Mouse (Mus musculus) stomach, postnatal 0 days (tissue): ENCODE measurements around the gene Tal1. TPM values are rescaled to one million over a fixed set of nuclear protein-coding genes. Genes with fewer than 3 reads are reported as not detected.
A peak's percentile ranks its signal among the peaks of the same experiment; 100 is the strongest.

ENCODE experiments used
- ATAC-seq: fragments of 200-750 bp; cut with Nextera tagmentation; 2 replicates; pipeline ENCODE4 v1.8.0; 2017; ENCODE audit not compliant: low FRiP score, low TSS enrichment
- DNase-seq: peaks from one replicate; pipeline ENCODE4 v3.0.0-alpha.2; 2016; ENCODE audit warnings: low spot score
- H3K27ac ChIP-seq: fragments of 300-500 bp; sonication (generic); replicated peaks from 2 replicates; pipeline ENCODE4 v1.5.1; 2014; ENCODE audit warnings: mild to moderate bottlenecking, control low read depth
- H3K27me3 ChIP-seq: fragments of 300-500 bp; sonication (generic); 2 replicates; pipeline ENCODE4 v1.6.1; 2014; ENCODE audit warnings: low read length; ENCODE audit not compliant: control insufficient read depth, insufficient read depth
- H3K36me3 ChIP-seq: fragments of 300-500 bp; sonication (generic); 2 replicates; pipeline ENCODE4 v1.6.1; 2014; ENCODE audit warnings: low read length, mixed read lengths; ENCODE audit not compliant: control insufficient read depth, insufficient read depth
- H3K4me1 ChIP-seq: fragments of 300-500 bp; sonication (generic); replicated peaks from 2 replicates; pipeline ENCODE4 v1.6.1; 2014; ENCODE audit warnings: antibody characterized with exemption; ENCODE audit not compliant: control insufficient read depth, insufficient read depth
- H3K4me2 ChIP-seq: fragments of 300-500 bp; sonication (generic); replicated peaks from 2 replicates; pipeline ENCODE4 v1.6.1; 2014; ENCODE audit warnings: low read depth, mild to moderate bottlenecking, control low read depth, moderate library complexity
- H3K4me3 ChIP-seq: fragments of 300-500 bp; sonication (generic); 2 replicates; pipeline ENCODE4 v1.5.1; 2014; ENCODE audit warnings: low read depth, low read length, control low read depth
- H3K9ac ChIP-seq: fragments of 300-500 bp; sonication (generic); 2 replicates; pipeline ENCODE4 v1.6.1; 2014; ENCODE audit warnings: mild to moderate bottlenecking, low read length, control low read depth, mixed read lengths
- H3K9me3 ChIP-seq: fragments of 300-500 bp; sonication (generic); 2 replicates; pipeline ENCODE4 v1.6.1; 2016; ENCODE audit warnings: low read length; ENCODE audit not compliant: control insufficient read depth
- CTCF ChIP-seq: IDR thresholded peaks from 2 replicates; pipeline ENCODE4 v1.5.1; 2016; ENCODE audit warnings: antibody characterized with exemption, low read depth, mild to moderate bottlenecking, moderate library complexity
- EP300 ChIP-seq: optimal IDR thresholded peaks from 2 replicates; pipeline ENCODE3; 2016; ENCODE audit warnings: antibody characterized with exemption
- WGBS: fragments of 180-500 bp; shearing (Covaris S2); extraction: QIAGEN DNeasy Blood & Tissue Kit; methylation state at CpG from one replicate; pipeline ENCODE4 v1.1.7; 2014; 5-methylcytosine and 5-hydroxymethylcytosine counted together
- polyA plus RNA-seq: library from polyadenylated mRNA; unstranded; fragments of >200 nt; fragmentation: Nextera tagmentation; extraction: Ambion mirVana; gene quantifications from 2 replicates; pipeline ENCODE4 v1.2.1, GENCODE M21; 2015

The Tal1 gene
- 0.16 and 0.19 TPM in 2 replicates for polyA plus RNA-seq

- Histone ChIP-seq H3K36me3 (no peaks in the 10 kb centered on the region), H3K27ac (peak within 1 kb of the TSS; percentile 65), H3K9me3 (no peaks in the 10 kb centered on the region), H3K9ac (peak within 1 kb of the TSS; percentile 52), H3K4me2 (peak within 1 kb of the TSS; percentile 64), H3K4me3 (peak within 1 kb of the TSS; percentile 43), H3K27me3 (peaks cover 16% of the 10 kb centered on the region), H3K4me1 (0 out of 2 replicates have a peak, but pooled peaks cover 3% of the 10 kb centered on the region)
- TF ChIP-seq EP300 (no peak), CTCF (no peak)
- DNase-seq: no peak
- under 1% methylated on average over 53 of the region's 60 CpGs for WGBS
- ATAC-seq: peak; percentile 67
Observed at GRCm38 (mm10) chr4:115056371-115056920, at the start of gene Tal1. Gene Tal1, plus strand, starts transcription at chr4:115056426.

- no peak overlapping the region for H3K4me3 ChIP-seq
- TF ChIP-seq CTCF (no peak), EP300 (no peak)
- DNase-seq (no peak), ATAC-seq (no peak)
- H3K9me3 ChIP-seq: no peaks in the 10 kb centered on the region
- H3K4me2 ChIP-seq: no peak overlapping the region
- H3K9ac ChIP-seq: no peak overlapping the region
- 0 out of 2 replicates have a peak, but pooled peaks cover 4% of the 10 kb centered on the region for H3K36me3 ChIP-seq
- H3K4me1 ChIP-seq: no peaks in the 10 kb centered on the region
- 93% methylated on average over 3 of the region's 3 CpGs for WGBS
- H3K27me3 ChIP-seq: no peaks in the 10 kb centered on the region
- H3K27ac ChIP-seq: no peak overlapping the region
Observed at GRCm38 (mm10) chr4:115014276-115014675, 42.0 kb upstream of the Tal1 start.

DNA sequence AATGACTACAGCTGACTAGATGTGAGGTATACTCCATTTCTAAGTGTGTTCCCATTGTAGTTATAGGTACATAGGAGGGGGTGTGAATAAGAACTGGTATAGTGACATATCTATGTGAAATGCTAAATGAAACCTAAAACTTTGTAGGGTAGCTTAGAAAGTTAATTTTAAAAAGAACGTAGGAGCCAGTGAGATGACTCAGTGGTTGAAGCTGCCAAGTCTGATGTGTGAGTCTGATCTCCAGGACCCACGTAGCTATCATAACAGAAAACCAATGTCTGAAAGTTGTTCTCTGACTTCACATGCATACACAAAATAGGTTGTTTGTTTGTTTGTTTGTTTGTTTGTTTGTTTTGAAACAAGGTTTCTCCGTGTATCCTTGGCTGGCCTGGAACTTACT is 36.2 kb upstream of the Tal1 start:
- 84% methylated on average over 3 of the region's 3 CpGs for WGBS
- no peak overlapping the region for H3K4me2 ChIP-seq
- DNase-seq (no peak), ATAC-seq (no peak)
- H3K9me3 ChIP-seq: no peaks in the 10 kb centered on the region
- no peak overlapping the region for H3K27ac ChIP-seq
- H3K9ac ChIP-seq: no peak overlapping the region
- H3K4me1 ChIP-seq: no peaks in the 10 kb centered on the region
- no peaks in the 10 kb centered on the region for H3K27me3 ChIP-seq
- 0 out of 2 replicates have a peak, but pooled peaks cover 2% of the 10 kb centered on the region for H3K36me3 ChIP-seq
- H3K4me3 ChIP-seq: no peak overlapping the region
- TF ChIP-seq CTCF (no peak), EP300 (no peak)

DNA sequence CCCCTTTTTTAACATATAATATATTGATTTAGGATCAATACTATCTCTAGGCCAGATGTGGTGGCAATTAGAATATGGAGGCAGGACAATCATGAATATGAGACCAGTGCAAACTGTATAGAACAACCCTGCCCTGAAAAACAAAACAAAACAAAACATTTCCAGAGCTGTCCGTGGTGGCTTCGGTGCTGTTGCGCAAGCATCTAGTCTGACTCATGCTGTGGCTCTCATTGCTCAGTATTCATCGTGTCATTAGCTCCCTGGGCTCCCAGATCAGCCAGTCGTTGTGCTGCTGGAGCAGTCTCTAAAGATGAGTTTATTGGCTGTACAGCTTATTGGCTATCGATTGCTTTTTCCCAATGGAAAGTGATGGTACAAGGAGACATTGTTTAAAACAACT is 21.2 kb upstream of the Tal1 start:
- 57% methylated on average over 6 of the region's 6 CpGs for WGBS
- DNase-seq: no peak
- 0 out of 2 replicates have a peak, but pooled peaks have one; percentile 45 for ATAC-seq
- Histone ChIP-seq H3K4me1 (no peaks in the 10 kb centered on the region), H3K36me3 (0 out of 2 replicates have a peak, but pooled peaks cover 5% of the 10 kb centered on the region), H3K9me3 (no peaks in the 10 kb centered on the region), H3K4me3 (no peak overlapping the region), H3K9ac (no peak overlapping the region), H3K27me3 (no peaks in the 10 kb centered on the region), H3K4me2 (no peak overlapping the region), H3K27ac (no peak overlapping the region)
- TF ChIP-seq CTCF (no peak), EP300 (no peak)

GRCm38 (mm10) chr4:115038242-115038641 is 18.0 kb upstream of the Tal1 start:
- H3K4me1 ChIP-seq: no peaks in the 10 kb centered on the region
- H3K36me3 ChIP-seq: peaks cover 10% of the 10 kb centered on the region; the same call in 1 of the 2 replicates
- TF ChIP-seq CTCF: peak; percentile 84
- no peak for TF ChIP-seq EP300
- H3K27ac ChIP-seq: no peak overlapping the region
- no peaks in the 10 kb centered on the region for H3K27me3 ChIP-seq
- no peaks in the 10 kb centered on the region for H3K9me3 ChIP-seq
- no peak overlapping the region for H3K9ac ChIP-seq
- DNase-seq (peak; percentile 57), ATAC-seq (no peak)
- 29% methylated on average over 4 of the region's 4 CpGs for WGBS
- H3K4me3 ChIP-seq: no peak overlapping the region
- no peak overlapping the region for H3K4me2 ChIP-seq

- Histone ChIP-seq H3K9ac (no peak overlapping the region), H3K36me3 (peaks cover 5% of the 10 kb centered on the region; the same call in 1 of the 2 replicates), H3K27me3 (no peaks in the 10 kb centered on the region), H3K27ac (no peak overlapping the region), H3K9me3 (no peaks in the 10 kb centered on the region), H3K4me1 (no peaks in the 10 kb centered on the region), H3K4me2 (no peak overlapping the region), H3K4me3 (no peak overlapping the region)
- DNase-seq (no peak), ATAC-seq (no peak)
- WGBS: 72% methylated on average over 3 of the region's 3 CpGs
- TF ChIP-seq EP300 (no peak), CTCF (no peak)
Observed at GRCm38 (mm10) chr4:115045621-115046020, 10.6 kb upstream of the Tal1 start.
